Mouse (Mus musculus): ENCODE measurements around the gene Hand2. TPM values are rescaled to one million over a fixed set of nuclear protein-coding genes. Genes with fewer than 3 reads are reported as not detected.

The Hand2 gene
- polyA plus RNA-seq, 1 experiment from 2014 or later, result not detected

DNA sequence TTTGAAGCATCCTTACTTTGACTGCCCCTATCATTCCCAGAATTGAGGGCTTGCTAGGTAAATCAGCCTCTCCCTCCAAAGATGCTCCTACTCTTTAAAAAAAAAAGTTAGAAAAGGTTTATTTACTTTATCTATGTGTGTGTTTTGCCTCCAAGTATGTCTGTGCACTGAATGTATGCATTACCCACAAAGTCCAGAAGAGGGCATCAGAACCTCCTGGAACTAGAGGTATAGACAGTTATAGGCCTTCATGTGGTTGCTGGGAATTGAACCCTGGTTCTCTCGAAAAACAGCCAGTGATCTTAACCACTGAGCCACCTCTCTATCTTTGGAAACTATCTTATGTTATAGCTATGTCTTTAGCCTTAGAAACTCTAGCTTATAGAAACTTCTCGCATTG lies 53.3 kb downstream of the Hand2 start:
- ATAC-seq (ENCODE audit: low FRiP score), result no peak
- Histone ChIP-seq H3K36me3 (replicated peaks; ENCODE audit: control insufficient read depth, insufficient read depth) (no peaks in the 10 kb centered on the region), H3K27me3 (ENCODE audit: control insufficient read depth, insufficient read depth, low read length) (no peaks in the 10 kb centered on the region), H3K27ac (no peak overlapping the region), H3K4me1 (replicated peaks; ENCODE audit: control insufficient read depth, insufficient read depth, low read length) (no peaks in the 10 kb centered on the region), H3K4me3 (replicated peaks; ENCODE audit: low read length) (no peak overlapping the region), H3K4me2 (replicated peaks) (no peak overlapping the region), H3K9ac (no peak overlapping the region), H3K9me3 (ENCODE audit: control insufficient read depth, low read length) (no peaks in the 10 kb centered on the region)
- no peak for DNase-seq (ENCODE audit: low spot score)
- WGBS, result 88% methylated on average over 2 of the region's 2 CpGs

Other genes starting within 250 kb of the Hand2 start
- gene Scrg1, start 134.9 kb downstream of the Hand2 start, polyA plus RNA-seq (2014; fragmentation: Nextera tagmentation; extraction: Ambion mirVana), result 8.9 and 10.2 TPM in 2 replicates
- gene Sap30, start 166.9 kb downstream of the Hand2 start, polyA plus RNA-seq (2014; fragmentation: Nextera tagmentation; extraction: Ambion mirVana), result 29.9 and 35.4 TPM in 2 replicates
- gene Hmgb2, start 190.9 kb downstream of the Hand2 start, polyA plus RNA-seq (2014; fragmentation: Nextera tagmentation; extraction: Ambion mirVana), result 58.4 and 60.7 TPM in 2 replicates

All from hindbrain, embryonic 14.5 days (tissue).